In genomic region chr7:19283406-19283804, GRCm38 (mm10) we compare ENCODE assay signal across 9 mouse cellular contexts. TPM values are rescaled to one million over a fixed set of nuclear protein-coding genes. Genes with fewer than 3 reads are reported as not detected.
DNase-seq lines count a peak whose midpoint lies in the region; ATAC-seq and TF ChIP-seq lines count a peak whose summit lies in the region.
"Had no signal": no experiment of that assay in that cellular context is flagged by ENCODE, and none has a peak within 500 bp of the region (broad histone marks: within the 10 kb centered on the region; RNA-seq: fewer than 3 reads in every experiment).

No protein-coding gene starts in this region.

- H3K4me2 ChIP-seq in CH12.LX (ENCODE audit: insufficient read depth, low read depth, poor library complexity, severe bottlenecking) = peak overlapping the region; percentile 92; the same call in 1 of the 2 replicates
- peak overlapping the region; percentile 85 for H3K4me2 ChIP-seq in liver, postnatal 0 days (ENCODE audit: low read depth, low read length)

- no peaks in the 10 kb centered on the region for H3K36me3 ChIP-seq in heart, embryonic 10.5 days
- no peaks in the 10 kb centered on the region for H3K36me3 ChIP-seq in CH12.LX (replicated peaks in 1 of 2; ENCODE audit: control insufficient read depth in 1 of 2, insufficient read depth in 1 of 2, low read length in 1 of 2)
- peaks cover 21% of the 10 kb centered on the region for H3K36me3 ChIP-seq in hindbrain, embryonic 10.5 days
- no peaks in the 10 kb centered on the region for H3K36me3 ChIP-seq in liver, postnatal 0 days (replicated peaks; ENCODE audit: insufficient read depth, low read length)

- DNase-seq in heart, embryonic 10.5 days (ENCODE audit: low spot score) = no peak
- DNase-seq in heart, adult 18-20 months = no peak
- DNase-seq in CH12.LX (ENCODE audit: extremely low read depth) = no peak
- DNase-seq in hindbrain, embryonic 10.5 days (ENCODE audit: low spot score) = no peak
- no peak for DNase-seq in liver, postnatal 0 days
- DNase-seq in layer of hippocampus, postnatal 25 days (ENCODE audit: extremely low spot score in 1 of 2, low spot score in 1 of 2) = no peak
- DNase-seq in adrenal gland, adult 2 months = no peak
- no peak for DNase-seq in B cell, adult 2 months

- no peak overlapping the region for H3K27ac ChIP-seq in heart, embryonic 10.5 days
- no peak overlapping the region for H3K27ac ChIP-seq in CH12.LX (ENCODE audit: insufficient read depth, low read depth)
- H3K27ac ChIP-seq in hindbrain, embryonic 10.5 days = peak overlapping the region; percentile 94; the same call in 1 of the 2 replicates
- no peak overlapping the region for H3K27ac ChIP-seq in liver, postnatal 0 days (ENCODE audit: low read depth)

- H3K4me1 ChIP-seq in heart, embryonic 10.5 days = peaks cover 18% of the 10 kb centered on the region
- peaks cover 0 to 8% of the 10 kb centered on the region in 2 experiments; a peak in 2 of 4 replicates for H3K4me1 ChIP-seq in CH12.LX (ENCODE audit: control insufficient read depth in 1 of 2, insufficient read depth in 2 of 2)
- H3K4me1 ChIP-seq in hindbrain, embryonic 10.5 days (replicated peaks) = peaks cover 27% of the 10 kb centered on the region
- H3K4me1 ChIP-seq in liver, postnatal 0 days (ENCODE audit: insufficient read depth) = peaks cover 9% of the 10 kb centered on the region

- no peak for ATAC-seq in liver, postnatal 0 days

- WGBS in heart, embryonic 10.5 days = 38% methylated on average over 14 of the region's 14 CpGs
- WGBS in hindbrain, embryonic 10.5 days = 37% methylated on average over 14 of the region's 14 CpGs
- 37% methylated on average over 14 of the region's 14 CpGs for WGBS in liver, postnatal 0 days (ENCODE audit: insufficient replicate concordance)

- H3K9me3 ChIP-seq in heart, embryonic 10.5 days = no peaks in the 10 kb centered on the region
- H3K9me3 ChIP-seq in CH12.LX (replicated peaks; ENCODE audit: low read length) = no peaks in the 10 kb centered on the region
- 0 out of 2 replicates have a peak, but pooled peaks cover 3% of the 10 kb centered on the region for H3K9me3 ChIP-seq in hindbrain, embryonic 10.5 days
- H3K9me3 ChIP-seq in liver, postnatal 0 days (ENCODE audit: low read length) = no peaks in the 10 kb centered on the region

- no peak for TF ChIP-seq POLR2A in CH12.LX (IDR thresholded peaks at IDR 0.05; ENCODE audit: low read depth, low read length)

- peaks cover 55% of the 10 kb centered on the region for H3K27me3 ChIP-seq in heart, embryonic 10.5 days (ENCODE audit: insufficient read depth, poor library complexity, severe bottlenecking)
- peaks cover 40% of the 10 kb centered on the region for H3K27me3 ChIP-seq in CH12.LX (replicated peaks)
- H3K27me3 ChIP-seq in hindbrain, embryonic 10.5 days (ENCODE audit: insufficient read depth, poor library complexity, severe bottlenecking) = peaks cover 49% of the 10 kb centered on the region
- peaks cover 45% of the 10 kb centered on the region for H3K27me3 ChIP-seq in liver, postnatal 0 days (ENCODE audit: insufficient read depth, low read length)

- TF ChIP-seq RAD21 in CH12.LX (IDR thresholded peaks at IDR 0.05; ENCODE audit: low read depth, low read length) = no peak

- H3K9ac ChIP-seq in CH12.LX (ENCODE audit: insufficient read depth, low read depth) = no peak overlapping the region
- no peak overlapping the region for H3K9ac ChIP-seq in liver, postnatal 0 days (replicated peaks)

- no peak for TF ChIP-seq EP300 in CH12.LX (IDR thresholded peaks at IDR 0.05; ENCODE audit: low read length)
- no peak for TF ChIP-seq EP300 in liver, postnatal 0 days (IDR thresholded peaks at IDR 0.05; ENCODE audit: low read depth)

- dilution Hi-C loops in CH12.LX (cut with MboI; ENCODE audit: extremely low pct_ligation_motif_present, extremely low pct_unique_long_range_greater_than_20kb, low sequenced_read_pairs) = no loop called here

- H3K79me2 ChIP-seq in CH12.LX (replicated peaks; ENCODE audit: control insufficient read depth, extremely low read depth, insufficient read depth, poor library complexity, severe bottlenecking) = no peaks in the 10 kb centered on the region

- in situ Hi-C loops in CH12.LX (cut with MboI; ENCODE audit: low pct_ligation_motif_present, low pct_unique_long_range_greater_than_20kb, low sequenced_read_pairs) = loop anchor here (5.0 kb wide), 1 partner anchor 101 kb away; no protein-coding TSS in a partner anchor

- TF ChIP-seq CTCF in CH12.LX (conservative IDR thresholded peaks at IDR 0.05 in 1 of 2, IDR thresholded peaks at IDR 0.05 in 1 of 2; ENCODE audit: low read depth in 2 of 2, low read length in 2 of 2) = no peak
- TF ChIP-seq CTCF in liver, postnatal 0 days (IDR thresholded peaks at IDR 0.05; ENCODE audit: low read depth) = no peak

- H3K4me3 ChIP-seq in heart, embryonic 10.5 days = peak overlapping the region; percentile 67; the same call in 1 of the 2 replicates
- no peak overlapping the region for H3K4me3 ChIP-seq in CH12.LX (replicated peaks in 1 of 3; ENCODE audit: low read depth in 2 of 3, low read length in 2 of 3, poor library complexity in 1 of 3)
- peak overlapping the region; percentile 91 for H3K4me3 ChIP-seq in hindbrain, embryonic 10.5 days
- H3K4me3 ChIP-seq in liver, postnatal 0 days (ENCODE audit: low read depth, low read length) = no peak overlapping the region

TF ChIP-seq in CH12.LX, 34 proteins besides CTCF, POLR2A, EP300 and RAD21 (continues in another document):
- TF ChIP-seq TCF12 (IDR thresholded peaks at IDR 0.05; ENCODE audit: low read depth, low read length) (no peak), JUND (conservative IDR thresholded peaks at IDR 0.05; ENCODE audit: low read depth, low read length) (no peak), ZMIZ1 (IDR thresholded peaks at IDR 0.05; ENCODE audit: low read depth, low read length) (no peak), NRF1 (IDR thresholded peaks at IDR 0.05; ENCODE audit: low read depth, low read length) (no peak), GABPA (IDR thresholded peaks at IDR 0.05; ENCODE audit: insufficient replicate concordance, low read depth, low read length) (no peak), POLR2AphosphoS2 (IDR thresholded peaks at IDR 0.05; ENCODE audit: low read depth, low read length) (no peak)

RNA-seq across cellular contexts. Expression of gene Rtn2, which starts 1.0 kb away (rescaled TPM):
- polyA plus RNA-seq in heart, embryonic 10.5 days (2016; fragmentation: Nextera tagmentation; extraction: Ambion mirVana) = 22.4 and 26.0 TPM in 2 replicates
- total RNA-seq in heart, adult 18-20 months (2021) = 100 to 1,000 TPM; 124 to 132 TPM
- 0.72 and 1.0 TPM in 2 replicates for total RNA-seq in CH12.LX (2012; rRNA removed)
- 0.43 and 0.56 TPM in 2 replicates for total RNA-seq in CH12.LX (2014; rRNA removed)
- 0.76 and 0.80 TPM in 2 replicates for polyA plus RNA-seq in CH12.LX (2012; ENCODE audit: insufficient read length, low read depth)
- 37.3 and 67.8 TPM in 2 replicates for polyA plus RNA-seq in hindbrain, embryonic 10.5 days (2016; fragmentation: Nextera tagmentation; extraction: Ambion mirVana)
- 1.5 and 4.6 TPM in 2 replicates for polyA plus RNA-seq in liver, postnatal 0 days (2015; fragmentation: Nextera tagmentation; extraction: Ambion mirVana)
- 10 to 100 TPM; 85.9 to 96.3 TPM for total RNA-seq in layer of hippocampus, postnatal 25 days (2021)
- 1 to 10 TPM; 4.2 to 7.4 TPM for total RNA-seq in adrenal gland, adult 2 months (2021)
- polyA plus RNA-seq in adrenal gland, adult 2 months (2012; rRNA removed) = 14.6 and 19.4 TPM in 2 replicates

RNA-seq across cellular contexts. Expression of gene Ppm1n, which starts 3.5 kb away (rescaled TPM):
- polyA plus RNA-seq in heart, embryonic 10.5 days (2016; fragmentation: Nextera tagmentation; extraction: Ambion mirVana) = 0.13 TPM in 1 of 2 replicates, not detected in the other
- not detected for total RNA-seq in heart, adult 18-20 months (2021)
- total RNA-seq in CH12.LX (2012; rRNA removed) = not detected in 2 replicates
- total RNA-seq in CH12.LX (2014; rRNA removed) = not detected in 2 replicates
- not detected in 2 replicates for polyA plus RNA-seq in CH12.LX (2012; ENCODE audit: insufficient read length, low read depth)
- 0.30 and 0.42 TPM in 2 replicates for polyA plus RNA-seq in hindbrain, embryonic 10.5 days (2016; fragmentation: Nextera tagmentation; extraction: Ambion mirVana)
- polyA plus RNA-seq in liver, postnatal 0 days (2015; fragmentation: Nextera tagmentation; extraction: Ambion mirVana) = 0.15 TPM in 1 of 2 replicates, not detected in the other
- not detected for total RNA-seq in layer of hippocampus, postnatal 25 days (2021)
- total RNA-seq in adrenal gland, adult 2 months (2021) = not detected
- 0.09 and 0.68 TPM in 2 replicates for polyA plus RNA-seq in adrenal gland, adult 2 months (2012; rRNA removed)
- polyA plus RNA-seq: kidney, adult 2 months had no signal

RNA-seq across cellular contexts. Expression of gene Vasp, which starts 11.8 kb away (rescaled TPM):
- 99.0 and 112 TPM in 2 replicates for polyA plus RNA-seq in heart, embryonic 10.5 days (2016; fragmentation: Nextera tagmentation; extraction: Ambion mirVana)
- 10 to 100 TPM; 26.7 to 27.7 TPM for total RNA-seq in heart, adult 18-20 months (2021)
- 109 and 114 TPM in 2 replicates for total RNA-seq in CH12.LX (2012; rRNA removed)
- 122 and 125 TPM in 2 replicates for total RNA-seq in CH12.LX (2014; rRNA removed)
- 191 and 240 TPM in 2 replicates for polyA plus RNA-seq in CH12.LX (2012; ENCODE audit: insufficient read length, low read depth)
- 58.8 and 62.0 TPM in 2 replicates for polyA plus RNA-seq in hindbrain, embryonic 10.5 days (2016; fragmentation: Nextera tagmentation; extraction: Ambion mirVana)
- 36.2 and 36.4 TPM in 2 replicates for polyA plus RNA-seq in liver, postnatal 0 days (2015; fragmentation: Nextera tagmentation; extraction: Ambion mirVana)
- total RNA-seq in layer of hippocampus, postnatal 25 days (2021) = 10 to 100 TPM; 15.2 to 16.3 TPM
- total RNA-seq in adrenal gland, adult 2 months (2021) = 10 to 100 TPM; 45.8 to 55.8 TPM
- polyA plus RNA-seq in adrenal gland, adult 2 months (2012; rRNA removed) = 136 and 143 TPM in 2 replicates

RNA-seq across cellular contexts. Expression of gene Fosb, which starts 26.4 kb away (rescaled TPM):
- 0.24 and 0.27 TPM in 2 replicates for polyA plus RNA-seq in heart, embryonic 10.5 days (2016; fragmentation: Nextera tagmentation; extraction: Ambion mirVana)
- total RNA-seq in heart, adult 18-20 months (2021) = 1 to 10 TPM in 1 of 2 experiments, under 1 TPM in 1; 0.62 to 1.0 TPM
- total RNA-seq in CH12.LX (2012; rRNA removed) (0.08 and 0.13 TPM in 2 replicates), CH12.LX (2014; rRNA removed) (not detected in 2 replicates)
- 0.27 and 0.56 TPM in 2 replicates for polyA plus RNA-seq in CH12.LX (2012; ENCODE audit: insufficient read length, low read depth)
- not detected in 2 replicates for polyA plus RNA-seq in hindbrain, embryonic 10.5 days (2016; fragmentation: Nextera tagmentation; extraction: Ambion mirVana)
- polyA plus RNA-seq in liver, postnatal 0 days (2015; fragmentation: Nextera tagmentation; extraction: Ambion mirVana) = 0.06 TPM in 1 of 2 replicates, not detected in the other
- 1 to 10 TPM; 5.2 to 9.8 TPM for total RNA-seq in layer of hippocampus, postnatal 25 days (2021)
- total RNA-seq in adrenal gland, adult 2 months (2021) = 10 to 100 TPM in 1 of 2 experiments, 1 to 10 TPM in 1; 5.8 to 34.5 TPM
- polyA plus RNA-seq in adrenal gland, adult 2 months (2012; rRNA removed) = 2.6 and 3.2 TPM in 2 replicates

RNA-seq across cellular contexts. Expression of gene Opa3, which starts 55.3 kb away (rescaled TPM):
- 46.8 and 47.9 TPM in 2 replicates for polyA plus RNA-seq in heart, embryonic 10.5 days (2016; fragmentation: Nextera tagmentation; extraction: Ambion mirVana)
- total RNA-seq in heart, adult 18-20 months (2021) = 10 to 100 TPM; 65.1 to 70.8 TPM
- total RNA-seq in CH12.LX (2012; rRNA removed) = 11.9 and 15.7 TPM in 2 replicates
- 8.6 and 9.4 TPM in 2 replicates for total RNA-seq in CH12.LX (2014; rRNA removed)
- polyA plus RNA-seq in CH12.LX (2012; ENCODE audit: insufficient read length, low read depth) = 20.0 and 21.2 TPM in 2 replicates
- 47.8 and 51.1 TPM in 2 replicates for polyA plus RNA-seq in hindbrain, embryonic 10.5 days (2016; fragmentation: Nextera tagmentation; extraction: Ambion mirVana)
- 8.7 and 9.7 TPM in 2 replicates for polyA plus RNA-seq in liver, postnatal 0 days (2015; fragmentation: Nextera tagmentation; extraction: Ambion mirVana)
- total RNA-seq in layer of hippocampus, postnatal 25 days (2021) = 10 to 100 TPM; 36.5 to 41.5 TPM
- 10 to 100 TPM; 31.2 to 43.5 TPM for total RNA-seq in adrenal gland, adult 2 months (2021)
- polyA plus RNA-seq in adrenal gland, adult 2 months (2012; rRNA removed) = 30.2 and 32.3 TPM in 2 replicates

Comparison
In these comparisons a context has a peak if more than half of its experiments do, and no peak if none do; other contexts are left out.
1. H3K4me3 ChIP-seq: peak in heart, embryonic 10.5 days (single experiment) and hindbrain, embryonic 10.5 days (single experiment); none in CH12.LX (0 of 3) and liver, postnatal 0 days (single experiment).